In genomic region chr8:125369491-125370236, GRCm38 (mm10) we compare ENCODE assay signal across 9 mouse cellular contexts.
A peak's percentile ranks its signal among the peaks of the same experiment; 100 is the strongest.
DNase-seq lines count a peak whose midpoint lies in the region; ATAC-seq and TF ChIP-seq lines count a peak whose summit lies in the region.
"Had no signal": no experiment of that assay in that cellular context is flagged by ENCODE, and none has a peak within 500 bp of the region (broad histone marks: within the 10 kb centered on the region; RNA-seq: fewer than 3 reads in every experiment).

No protein-coding gene starts in this region.

- 0 out of 2 replicates have a peak, but pooled peaks cover 3% of the 10 kb centered on the region for H3K27me3 ChIP-seq in forebrain, embryonic 10.5 days (ENCODE audit: poor library complexity, severe bottlenecking)
- no peaks in the 10 kb centered on the region for H3K27me3 ChIP-seq in forebrain, postnatal 0 days (ENCODE audit: insufficient read depth, low read length)
- no peaks in the 10 kb centered on the region; the same call in 1 of the 2 replicates for H3K27me3 ChIP-seq in embryonic facial prominence, embryonic 12.5 days
- no peaks in the 10 kb centered on the region for H3K27me3 ChIP-seq in intestine, embryonic 16.5 days (replicated peaks; ENCODE audit: control insufficient read depth, insufficient read depth, low read length)

- no peak overlapping the region for H3K4me3 ChIP-seq in forebrain, embryonic 10.5 days
- no peak overlapping the region for H3K4me3 ChIP-seq in forebrain, postnatal 0 days (ENCODE audit: low read depth, low read length)
- no peak overlapping the region for H3K4me3 ChIP-seq in embryonic facial prominence, embryonic 12.5 days
- H3K4me3 ChIP-seq in intestine, embryonic 16.5 days (ENCODE audit: low read length), result no peak overlapping the region
- H3K4me3 ChIP-seq: myocyte had no signal

- 0 out of 2 replicates have a peak, but pooled peaks cover 2% of the 10 kb centered on the region for H3K9me3 ChIP-seq in forebrain, embryonic 10.5 days
- H3K9me3 ChIP-seq in forebrain, postnatal 0 days (ENCODE audit: low read length), result no peaks in the 10 kb centered on the region
- H3K9me3 ChIP-seq in embryonic facial prominence, embryonic 12.5 days, result no peaks in the 10 kb centered on the region
- H3K9me3 ChIP-seq in intestine, embryonic 16.5 days (ENCODE audit: control insufficient read depth, low read length), result no peaks in the 10 kb centered on the region

- no peak overlapping the region for H3K4me2 ChIP-seq in forebrain, postnatal 0 days (ENCODE audit: low read depth)
- H3K4me2 ChIP-seq in embryonic facial prominence, embryonic 12.5 days (replicated peaks), result no peak overlapping the region
- no peak overlapping the region for H3K4me2 ChIP-seq in intestine, embryonic 16.5 days (ENCODE audit: low read depth, low read length)

- H3K9ac ChIP-seq in forebrain, postnatal 0 days, result no peak overlapping the region
- no peak overlapping the region for H3K9ac ChIP-seq in embryonic facial prominence, embryonic 12.5 days
- no peak overlapping the region for H3K9ac ChIP-seq in intestine, embryonic 16.5 days (ENCODE audit: low read depth, low read length)

- ATAC-seq in forebrain, postnatal 0 days, result no peak
- ATAC-seq in embryonic facial prominence, embryonic 12.5 days (ENCODE audit: insufficient number of reproducible peaks, insufficient read depth, low FRiP score, low TSS enrichment), result 0 out of 2 replicates have a peak, but pooled peaks have one; percentile 17
- ATAC-seq in intestine, embryonic 16.5 days, result peak; percentile 56; the same call in 1 of the 2 replicates
- ATAC-seq in erythroid progenitor cell, adult 5-6 weeks (replicated peaks; ENCODE audit: low FRiP score, poor library complexity, severe bottlenecking), result no peak

- H3K36me3 ChIP-seq in forebrain, embryonic 10.5 days (replicated peaks), result no peaks in the 10 kb centered on the region
- H3K36me3 ChIP-seq in forebrain, postnatal 0 days (ENCODE audit: insufficient read depth), result no peaks in the 10 kb centered on the region
- H3K36me3 ChIP-seq in embryonic facial prominence, embryonic 12.5 days, result no peaks in the 10 kb centered on the region
- no peaks in the 10 kb centered on the region for H3K36me3 ChIP-seq in intestine, embryonic 16.5 days (ENCODE audit: control insufficient read depth, insufficient read depth, low read length)

- peak overlapping the region; percentile 79 for H3K27ac ChIP-seq in forebrain, embryonic 10.5 days
- H3K27ac ChIP-seq in forebrain, postnatal 0 days (ENCODE audit: low read depth, low read length), result no peak overlapping the region
- H3K27ac ChIP-seq in embryonic facial prominence, embryonic 12.5 days, result 0 out of 2 replicates have a peak overlapping the region, but pooled peaks have one; percentile 2
- H3K27ac ChIP-seq in intestine, embryonic 16.5 days (ENCODE audit: low read length), result peak overlapping the region; percentile 66

- DNase-seq in forebrain, embryonic 10.5 days (ENCODE audit: extremely low spot score, low spot score), result peak; percentile 35
- DNase-seq in forebrain, postnatal 0 days, result no peak
- peak; percentile 79 for DNase-seq in lung, postnatal 36 days
- DNase-seq in cerebellum, adult 18-20 months, result no peak
- DNase-seq in spleen, postnatal 14 days (ENCODE audit: low spot score in 2 of 2), result no peak

- TF ChIP-seq CTCF in forebrain, postnatal 0 days (IDR thresholded peaks at IDR 0.05; ENCODE audit: low read depth), result no peak

- peaks cover 20% of the 10 kb centered on the region for H3K4me1 ChIP-seq in forebrain, embryonic 10.5 days
- H3K4me1 ChIP-seq in forebrain, postnatal 0 days (ENCODE audit: insufficient read depth), result no peaks in the 10 kb centered on the region
- peaks cover 15% of the 10 kb centered on the region for H3K4me1 ChIP-seq in embryonic facial prominence, embryonic 12.5 days
- peaks cover 15% of the 10 kb centered on the region for H3K4me1 ChIP-seq in intestine, embryonic 16.5 days (ENCODE audit: control insufficient read depth, insufficient read depth, low read length)

- WGBS in forebrain, embryonic 10.5 days, result 33% methylated on average over 8 of the region's 8 CpGs
- 31% methylated on average over 8 of the region's 8 CpGs for WGBS in forebrain, postnatal 0 days
- 47% methylated on average over 8 of the region's 8 CpGs for WGBS in embryonic facial prominence, embryonic 12.5 days
- 40% methylated on average over 8 of the region's 8 CpGs for WGBS in intestine, embryonic 16.5 days

Comparison
In these comparisons a context has a peak if more than half of its experiments do, and no peak if none do; other contexts are left out.
1. DNase-seq: peak in forebrain, embryonic 10.5 days (single experiment) and lung, postnatal 36 days (single experiment); none in forebrain, postnatal 0 days (single experiment), cerebellum, adult 18-20 months (0 of 2) and spleen, postnatal 14 days (0 of 2).
2. ATAC-seq: peak in embryonic facial prominence, embryonic 12.5 days (single experiment) and intestine, embryonic 16.5 days (single experiment); none in forebrain, postnatal 0 days (single experiment) and erythroid progenitor cell, adult 5-6 weeks (single experiment).